Mouse (Mus musculus): Measurements from ENCODE around the gene Gm20683. TPM values are rescaled to one million over a fixed set of nuclear protein-coding genes. Genes with fewer than 3 reads are reported as not detected.

The Gm20683 gene
- polyA plus RNA-seq, 2 experiments from 2014 or later: 1.4 to 2.6 TPM

Other genes with a start within 250 kb of the Gm20683 start
- gene Gng13, start 124.6 kb downstream of the Gm20683 start, polyA plus RNA-seq (2017; shearing (Covaris generic)): not detected
- gene Chtf18, start 114.3 kb downstream of the Gm20683 start, polyA plus RNA-seq (2017; shearing (Covaris generic)): 10 to 100 TPM in 1 of 2 experiments, 1 to 10 TPM in 1; 3.8 to 12.3 TPM
- gene Rpusd1, start 114.1 kb downstream of the Gm20683 start, polyA plus RNA-seq (2017; shearing (Covaris generic)): 10 to 100 TPM; 13.9 to 16.7 TPM
- gene Mslnl, start 105.7 kb downstream of the Gm20683 start, polyA plus RNA-seq (2017; shearing (Covaris generic)): under 1 TPM in 1 of 2 experiments, not detected in 1; 0.73 TPM
- under 1 TPM in 1 of 2 experiments, not detected in 1; 0.98 TPM for gene Msln, start 87.4 kb downstream of the Gm20683 start, polyA plus RNA-seq (2017; shearing (Covaris generic))
- 10 to 100 TPM; 27.7 to 32.5 TPM for gene Narfl, start 68.0 kb downstream of the Gm20683 start, polyA plus RNA-seq (2017; shearing (Covaris generic))
- 10 to 100 TPM; 34.3 to 47.7 TPM for gene Haghl, start 56.1 kb downstream of the Gm20683 start, polyA plus RNA-seq (2017; shearing (Covaris generic))
- gene Ccdc78, start 55.2 kb downstream of the Gm20683 start, polyA plus RNA-seq (2017; shearing (Covaris generic)): 1 to 10 TPM in 1 of 2 experiments, under 1 TPM in 1; 0.89 to 1.4 TPM
- 100 to 1,000 TPM; 231 to 239 TPM for gene Fam173a, start 48.9 kb downstream of the Gm20683 start, polyA plus RNA-seq (2017; shearing (Covaris generic))
- 1 to 10 TPM in 1 of 2 experiments, not detected in 1; 1.1 TPM for gene AC134908.4, start 46.1 kb downstream of the Gm20683 start, polyA plus RNA-seq (2017; shearing (Covaris generic))
- 10 to 100 TPM; 34.1 to 40.4 TPM for gene Metrn, start 44.6 kb downstream of the Gm20683 start, polyA plus RNA-seq (2017; shearing (Covaris generic))
- gene Fbxl16, start 32.7 kb downstream of the Gm20683 start, polyA plus RNA-seq (2017; shearing (Covaris generic)): under 1 TPM; 0.16 to 0.60 TPM
- gene Wdr24, start 18.1 kb downstream of the Gm20683 start, polyA plus RNA-seq (2017; shearing (Covaris generic)): 10 to 100 TPM; 31.4 to 36.3 TPM
- 10 to 100 TPM; 32.9 to 33.5 TPM for gene Jmjd8, start 12.9 kb downstream of the Gm20683 start, polyA plus RNA-seq (2017; shearing (Covaris generic))
- gene Stub1, start 8.4 kb downstream of the Gm20683 start, polyA plus RNA-seq (2017; shearing (Covaris generic)): 100 to 1,000 TPM; 170 to 205 TPM
- gene Rhbdl1, start 4.5 kb downstream of the Gm20683 start, polyA plus RNA-seq (2017; shearing (Covaris generic)): 1 to 10 TPM; 1.6 to 1.7 TPM
- gene Rhot2, start 3.1 kb upstream of the Gm20683 start, polyA plus RNA-seq (2017; shearing (Covaris generic)): 10 to 100 TPM; 42.2 to 46.5 TPM
- 10 to 100 TPM in 1 of 2 experiments, 1 to 10 TPM in 1; 9.2 to 16.3 TPM for gene Wdr90, start 19.7 kb upstream of the Gm20683 start, polyA plus RNA-seq (2017; shearing (Covaris generic))
- gene Mcrip2, start 27.0 kb upstream of the Gm20683 start, polyA plus RNA-seq (2017; shearing (Covaris generic)): 1 to 10 TPM; 1.1 to 5.7 TPM
- 10 to 100 TPM; 80.3 to 84.0 TPM for gene Mettl26, start 33.3 kb upstream of the Gm20683 start, polyA plus RNA-seq (2017; shearing (Covaris generic))
- gene Wfikkn1, start 39.1 kb upstream of the Gm20683 start, polyA plus RNA-seq (2017; shearing (Covaris generic)): 1 to 10 TPM; 1.4 to 2.0 TPM
- gene Rab40c, start 78.0 kb upstream of the Gm20683 start, polyA plus RNA-seq (2017; shearing (Covaris generic)): 10 to 100 TPM; 30.1 to 34.5 TPM
- gene Pigq, start 103.2 kb upstream of the Gm20683 start, polyA plus RNA-seq (2017; shearing (Covaris generic)): 10 to 100 TPM; 50.7 to 66.9 TPM
- not detected for gene Nhlrc4, start 103.2 kb upstream of the Gm20683 start, polyA plus RNA-seq (2017; shearing (Covaris generic))
- gene A930017K11Rik, start 110.8 kb upstream of the Gm20683 start, polyA plus RNA-seq (2017; shearing (Covaris generic)): not detected
- 10 to 100 TPM; 26.6 to 29.0 TPM for gene Capn15, start 144.0 kb upstream of the Gm20683 start, polyA plus RNA-seq (2017; shearing (Covaris generic))
- 10 to 100 TPM; 12.8 to 16.0 TPM for gene Rab11fip3, start 227.8 kb upstream of the Gm20683 start, polyA plus RNA-seq (2017; shearing (Covaris generic))
- gene Decr2, start 248.6 kb upstream of the Gm20683 start, polyA plus RNA-seq (2017; shearing (Covaris generic)): 10 to 100 TPM; 27.4 to 32.9 TPM

Measured in inflammation-experienced regulatory T-cells (primary cell).